Mouse (Mus musculus): ENCODE data around the gene 4930432K21Rik.

4930432K21Rik gene

DNA sequence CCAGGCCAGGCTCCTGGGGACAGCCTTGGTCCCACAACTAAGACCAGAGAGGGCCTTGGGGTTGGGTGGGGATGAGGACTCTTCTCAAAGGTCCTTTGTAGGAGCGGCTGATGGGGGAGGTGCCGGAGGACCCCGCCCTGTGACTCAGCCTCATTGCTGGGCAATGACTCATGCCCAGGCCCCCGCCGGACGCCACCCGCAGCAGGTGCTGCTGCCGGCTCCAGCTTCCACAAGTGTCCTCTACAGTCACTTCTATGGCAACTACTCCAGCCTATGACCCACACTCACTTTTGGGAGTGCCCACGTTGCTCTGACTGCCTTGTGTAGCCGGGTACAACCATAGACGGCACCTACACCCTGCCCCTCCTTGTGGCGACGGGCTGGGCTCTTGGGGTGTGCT is 44.2 kb downstream of the 4930432K21Rik start:
- peak; percentile 99 for DNase-seq (ENCODE audit: inconsistent ontology term)

GRCm38 (mm10) chr8:84192555-84192954 is 44.7 kb downstream of the 4930432K21Rik start:
- DNase-seq (ENCODE audit: inconsistent ontology term): peak; percentile 92

DNA sequence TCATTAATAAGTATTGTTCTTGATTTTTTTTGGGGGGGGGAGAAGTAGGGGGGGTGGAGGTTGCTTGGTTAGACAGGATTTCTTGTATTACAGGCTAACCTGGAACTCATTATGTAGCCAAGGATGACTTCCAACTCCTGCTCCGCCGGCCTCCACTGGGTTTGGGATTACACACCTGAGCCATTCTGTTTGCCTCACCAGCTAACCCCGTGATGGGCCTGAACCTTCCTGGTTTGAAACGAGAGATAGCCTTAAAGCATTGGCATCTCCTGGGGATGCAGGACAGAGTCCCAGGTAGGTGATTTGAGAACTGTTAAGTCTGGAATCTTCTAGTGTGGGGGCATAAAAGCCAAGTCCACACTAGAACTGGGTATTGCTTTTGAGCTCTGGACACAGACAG is 45.3 kb downstream of the 4930432K21Rik start:
- no peak for DNase-seq (ENCODE audit: inconsistent ontology term)

GRCm38 (mm10) chr8:84193566-84193965 is 45.7 kb downstream of the 4930432K21Rik start:
- no peak for DNase-seq (ENCODE audit: inconsistent ontology term)

DNA sequence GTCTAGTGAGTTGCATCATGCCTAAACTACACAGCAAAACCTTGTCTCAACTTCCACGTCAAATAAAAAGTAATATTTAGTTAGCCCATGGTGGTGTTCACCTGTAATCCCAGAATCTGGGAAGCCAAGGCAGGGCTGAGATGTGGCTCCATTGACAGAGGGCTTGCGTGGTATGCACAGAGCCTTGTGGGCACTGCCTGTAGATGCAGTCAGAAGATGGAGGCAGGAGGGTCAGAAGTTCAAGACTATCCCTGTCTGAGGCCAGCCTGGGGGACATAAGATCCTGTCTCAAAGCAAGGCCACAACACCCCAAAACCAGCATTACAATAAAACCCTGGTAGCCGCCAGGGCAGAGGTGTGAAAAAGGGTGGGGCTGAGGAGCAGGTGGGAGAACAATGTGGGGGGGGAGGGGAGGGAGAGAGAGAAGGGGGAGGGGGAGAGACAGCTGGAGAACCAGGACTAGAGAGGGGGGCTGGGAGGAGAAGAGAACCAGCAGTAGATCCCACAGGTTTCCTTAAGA is 46.5 kb downstream of the 4930432K21Rik start:
- DNase-seq (ENCODE audit: inconsistent ontology term): no peak

DNA sequence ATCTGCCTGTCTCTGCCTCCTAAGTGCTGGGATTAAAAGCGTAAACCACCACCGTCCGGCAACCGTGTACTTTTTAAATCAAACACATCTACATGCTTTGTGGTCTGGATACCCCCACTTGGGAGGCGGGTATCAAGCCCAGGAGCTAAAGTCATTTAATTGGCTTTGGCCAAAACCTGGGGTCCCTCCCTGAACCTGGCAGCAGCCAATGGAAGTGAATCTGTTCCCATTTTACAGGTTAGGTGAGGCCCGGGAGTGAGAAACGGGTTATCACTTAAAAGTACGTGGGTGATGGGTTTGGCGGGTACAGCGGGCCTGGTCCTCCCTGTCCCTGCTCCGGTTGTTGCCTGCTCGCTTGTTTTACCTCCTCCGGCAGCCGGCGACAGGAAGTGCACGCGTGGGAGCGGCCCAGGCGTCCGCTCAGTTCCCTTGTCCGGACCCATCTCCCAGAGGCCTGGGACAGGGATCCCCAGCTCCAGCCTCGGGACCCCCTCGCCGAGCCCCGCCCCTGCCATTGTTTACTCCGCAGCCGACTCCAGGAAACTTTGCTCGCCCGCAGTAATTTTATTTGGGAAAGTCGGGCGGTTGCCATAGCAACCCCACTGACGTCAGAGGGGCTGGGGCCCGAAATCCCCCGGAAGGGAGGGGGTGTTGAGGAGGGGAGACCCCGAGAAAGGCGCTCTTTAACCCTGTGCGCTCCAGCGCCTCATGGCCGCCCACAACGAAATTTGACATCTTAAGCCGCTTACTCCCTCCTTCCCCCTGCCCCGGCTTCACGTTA is 49.5 kb downstream of the 4930432K21Rik start:
- DNase-seq (ENCODE audit: inconsistent ontology term): peak; percentile 97

DNA sequence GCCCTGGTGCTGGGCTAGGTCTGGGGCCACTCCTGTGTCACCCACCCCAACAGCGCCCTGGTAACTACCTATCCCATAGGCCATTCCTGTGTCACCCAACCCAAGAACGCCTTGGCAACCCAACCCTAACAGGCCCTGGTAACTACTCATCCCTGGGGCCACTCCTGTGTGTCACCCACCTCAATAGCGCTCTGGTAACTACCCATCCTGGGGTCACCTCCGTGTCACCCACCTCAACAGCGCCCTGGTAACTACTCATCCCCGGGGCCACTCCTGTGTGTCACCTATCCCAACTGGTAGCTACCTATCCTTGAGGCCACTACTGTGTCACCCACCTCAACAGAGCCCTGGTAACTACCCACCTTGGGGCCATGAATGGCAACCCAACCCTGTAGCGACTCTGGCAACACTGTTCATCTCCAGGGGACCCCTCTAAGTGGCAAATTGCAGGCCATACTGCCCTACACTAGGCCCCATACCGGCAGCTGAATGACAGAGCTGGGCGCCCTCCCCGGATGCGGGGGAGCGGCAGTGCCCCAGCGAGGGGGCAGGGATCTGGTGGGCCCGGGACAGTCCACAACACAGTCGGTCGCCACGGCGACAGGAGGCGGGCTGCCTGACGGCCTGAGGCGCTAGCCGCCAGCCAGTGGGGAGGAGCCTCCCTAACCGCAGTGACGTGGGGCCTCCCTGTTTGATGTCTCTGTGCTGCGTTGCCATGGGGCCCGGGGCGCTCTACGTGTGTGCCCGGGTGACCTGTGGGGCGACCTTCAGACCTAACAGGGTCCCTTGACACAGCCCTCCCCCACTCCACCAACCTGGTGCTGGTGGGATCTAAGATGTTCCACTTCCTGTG is 50.3 kb downstream of the 4930432K21Rik start:
- DNase-seq (ENCODE audit: inconsistent ontology term): peak; percentile 99

- no peak for DNase-seq (ENCODE audit: inconsistent ontology term)
These were observed 51.0 kb downstream of the 4930432K21Rik start for GRCm38 (mm10) chr8:84198871-84199270.

- no peak for DNase-seq (ENCODE audit: inconsistent ontology term)
These were observed 51.7 kb downstream of the 4930432K21Rik start for GRCm38 (mm10) chr8:84199348-84200125.

GRCm38 (mm10) chr8:84200126-84200555 is 52.3 kb downstream of the 4930432K21Rik start:
- peak; percentile 71 for DNase-seq (ENCODE audit: inconsistent ontology term)

DNA sequence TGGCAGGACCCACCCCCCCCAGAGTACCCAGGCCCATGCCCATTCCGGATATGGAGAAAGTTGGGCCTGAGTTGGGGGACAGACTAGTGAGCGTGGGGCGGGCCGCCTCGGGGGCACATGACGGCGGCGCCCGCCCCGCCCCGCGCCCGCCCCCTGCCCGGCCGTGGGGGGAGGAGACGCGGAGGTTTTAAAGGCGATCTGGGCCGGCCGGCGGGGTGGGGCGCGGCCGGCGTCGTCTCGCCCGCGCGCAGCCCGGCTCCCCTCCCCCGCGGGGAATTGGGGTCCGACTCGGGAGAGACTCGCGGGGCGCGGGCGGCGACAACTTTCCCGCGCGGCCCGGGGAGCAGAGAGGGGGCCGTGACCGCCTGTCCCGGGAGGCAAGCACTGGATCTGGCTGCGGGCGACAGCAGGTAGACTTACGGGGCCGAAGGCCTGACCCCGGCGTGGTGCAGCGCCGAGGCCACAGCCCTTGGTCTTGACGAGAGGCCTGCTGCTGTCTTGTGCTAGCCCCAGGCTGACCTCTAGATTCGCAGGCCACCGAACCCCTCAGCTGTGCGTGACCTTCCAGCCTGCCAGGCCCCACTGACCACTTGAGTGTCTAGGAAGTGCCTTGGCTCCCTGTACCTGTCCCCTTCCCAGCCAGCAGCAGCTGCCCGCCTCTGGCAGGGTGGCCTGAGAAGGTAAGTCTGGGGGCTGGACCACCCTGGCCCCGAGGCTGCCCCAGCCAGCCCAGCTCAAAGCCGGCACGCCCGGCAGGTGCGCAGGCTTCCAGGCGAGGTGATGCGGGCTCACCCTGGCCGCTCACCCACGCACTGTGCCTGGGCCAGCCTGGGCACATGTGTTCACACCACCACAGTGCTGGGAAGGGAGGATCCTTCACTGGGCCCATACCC is 53.1 kb downstream of the 4930432K21Rik start:
- peak; percentile 95 for DNase-seq (ENCODE audit: inconsistent ontology term)

DNA sequence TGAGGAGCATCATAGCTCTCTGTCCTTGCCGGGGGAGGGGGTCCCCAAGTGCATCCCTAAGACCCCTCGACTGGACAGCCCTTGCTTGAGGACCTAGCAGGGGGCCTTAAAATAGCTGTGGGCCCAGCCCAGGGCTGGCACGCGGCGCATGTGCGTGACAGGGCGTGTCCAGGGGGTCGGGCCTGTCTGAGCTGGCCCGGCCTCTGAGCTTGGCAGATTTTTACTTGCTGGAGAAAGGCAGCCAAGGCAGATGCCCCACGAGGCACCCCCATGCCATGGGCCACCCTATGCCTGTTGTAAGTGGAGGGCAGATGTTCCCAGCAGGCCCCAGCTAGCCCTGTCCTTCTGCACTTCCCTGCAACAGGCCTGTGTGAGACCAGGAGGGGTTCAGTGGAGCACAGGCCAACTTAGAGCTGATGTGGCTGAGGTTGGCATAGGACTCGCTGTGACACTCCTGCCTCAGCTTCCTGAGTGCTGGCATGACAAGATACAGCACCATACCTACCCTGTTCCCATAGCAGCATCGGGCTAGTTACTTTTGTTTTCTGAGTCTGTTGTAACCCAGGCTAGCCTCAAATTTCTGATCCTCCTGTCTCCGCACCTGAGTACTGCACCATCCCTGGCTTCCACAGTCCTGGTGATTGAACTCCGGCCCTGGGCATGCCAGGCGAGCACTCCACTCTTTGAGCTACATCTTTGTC is 53.9 kb downstream of the 4930432K21Rik start:
- DNase-seq (ENCODE audit: inconsistent ontology term): peak; percentile 85

DNA sequence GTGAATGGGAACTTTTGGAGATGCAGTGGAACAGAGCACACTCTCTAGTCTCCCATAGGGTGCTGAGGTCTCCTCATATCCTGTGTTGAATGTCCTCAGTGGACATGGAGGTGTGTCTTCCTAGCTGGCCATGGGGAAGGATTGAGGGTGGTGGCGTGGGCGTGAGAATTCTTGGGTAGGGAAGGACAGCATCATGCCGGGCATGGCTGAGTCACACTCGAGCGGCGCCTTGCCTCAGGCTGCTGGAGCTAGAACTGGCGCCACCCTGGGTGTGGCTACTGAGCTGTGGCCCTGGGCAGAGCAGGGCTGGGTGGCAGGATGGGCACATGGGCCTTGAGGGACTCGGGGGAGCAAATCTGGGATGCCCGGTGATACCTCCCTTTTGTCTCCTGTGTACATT is 54.6 kb downstream of the 4930432K21Rik start:
- peak; percentile 93 for DNase-seq (ENCODE audit: inconsistent ontology term)

GRCm38 (mm10) chr8:84202938-84203917 is 55.4 kb downstream of the 4930432K21Rik start:
- DNase-seq (ENCODE audit: inconsistent ontology term): peak; percentile 99

DNA sequence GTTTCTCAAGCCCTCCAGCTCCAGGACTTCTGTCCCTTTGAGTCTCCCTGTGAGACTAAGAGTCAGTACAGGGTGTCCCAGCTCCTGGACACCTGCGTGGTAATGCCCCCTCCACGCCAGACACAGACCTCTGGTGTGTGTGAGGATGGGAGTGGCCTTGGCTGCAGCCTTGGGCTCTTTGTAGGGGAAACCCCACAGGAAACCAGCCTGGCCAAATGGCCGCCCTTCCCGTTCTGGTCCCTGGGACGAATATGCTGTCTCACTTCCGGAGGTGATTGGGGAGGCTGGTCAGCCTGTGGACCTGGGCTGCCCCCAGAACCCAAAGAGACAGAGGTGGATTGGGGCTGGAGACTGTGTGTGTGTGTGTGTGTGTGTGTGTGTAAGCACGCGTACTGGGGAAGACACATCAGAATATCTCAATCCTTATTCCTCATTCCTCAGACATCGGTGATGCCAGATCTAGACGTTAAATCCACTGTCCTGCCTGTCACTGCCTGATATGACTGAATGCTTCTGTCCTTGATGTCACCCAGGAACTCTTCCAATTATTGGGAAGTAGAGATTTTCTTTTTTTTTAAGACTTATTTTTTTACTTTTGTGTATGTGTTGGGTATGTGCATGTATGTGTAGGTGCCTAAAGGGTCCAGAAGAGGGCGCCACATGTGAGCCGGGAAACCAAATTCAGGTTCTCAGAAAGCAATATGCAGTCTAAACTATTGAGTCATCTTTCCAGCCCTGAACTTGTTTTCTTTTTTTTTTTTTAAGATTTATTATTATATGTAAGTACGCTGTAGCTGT is 56.3 kb downstream of the 4930432K21Rik start:
- peak; percentile 78 for DNase-seq (ENCODE audit: inconsistent ontology term)

GRCm38 (mm10) chr8:84205073-84205472 is 57.2 kb downstream of the 4930432K21Rik start:
- no peak for DNase-seq (ENCODE audit: inconsistent ontology term)

DNA sequence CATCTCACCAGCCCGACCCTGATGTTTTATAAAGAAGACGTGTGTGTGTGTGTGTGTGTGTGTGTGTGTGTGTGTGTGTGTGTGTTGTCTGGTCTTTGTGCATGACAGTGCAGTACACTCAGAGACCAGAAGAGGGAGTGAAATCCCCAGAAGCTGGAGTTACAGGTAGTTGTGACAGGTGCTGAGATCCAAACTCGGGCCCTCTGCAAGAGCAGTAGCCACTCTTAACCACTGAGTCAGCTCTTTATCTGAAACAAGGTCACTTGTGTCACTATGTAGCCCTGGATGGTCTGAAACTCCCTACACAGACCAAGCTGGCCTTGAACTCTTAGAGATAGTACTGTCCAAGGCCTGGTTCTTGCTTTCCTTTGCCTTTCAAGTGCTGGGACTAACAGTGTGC is 58.8 kb downstream of the 4930432K21Rik start:
- no peak for DNase-seq (ENCODE audit: inconsistent ontology term)

- peak; percentile 73 for DNase-seq (ENCODE audit: inconsistent ontology term)
These were observed 60.0 kb downstream of the 4930432K21Rik start for GRCm38 (mm10) chr8:84207811-84208210.
